Mouse (Mus musculus) kidney, embryonic 15.5 days (tissue): ENCODE measurements around the gene Kirrel3. TPM values are rescaled to one million over a fixed set of nuclear protein-coding genes. Genes with fewer than 3 reads are reported as not detected.

Source experiments
- ATAC-seq: fragments of 200-750 bp; cut with Nextera tagmentation; replicated peaks from 2 replicates; pipeline ENCODE4 v1.8.0; 2017; ENCODE audit warnings: moderate TSS enrichment; ENCODE audit not compliant: low FRiP score
- H3K27ac ChIP-seq: fragments of 300-500 bp; sonication (generic); 2 replicates; pipeline ENCODE4 v1.5.1; 2015; ENCODE audit warnings: mild to moderate bottlenecking, inconsistent platforms
- H3K27me3 ChIP-seq: fragments of 300-500 bp; sonication (generic); 2 replicates; pipeline ENCODE4 v1.6.1; 2015; ENCODE audit warnings: inconsistent platforms
- H3K36me3 ChIP-seq: fragments of 300-500 bp; sonication (generic); 2 replicates; pipeline ENCODE4 v1.6.1; 2015; ENCODE audit warnings: inconsistent platforms
- H3K4me1 ChIP-seq: fragments of 300-500 bp; sonication (generic); 2 replicates; pipeline ENCODE4 v1.6.1; 2015; ENCODE audit warnings: inconsistent platforms
- H3K4me2 ChIP-seq: fragments of 300-500 bp; sonication (generic); 2 replicates; pipeline ENCODE4 v1.6.1; 2015; ENCODE audit warnings: moderate library complexity, mild to moderate bottlenecking, inconsistent platforms
- H3K4me3 ChIP-seq: fragments of 300-500 bp; sonication (generic); replicated peaks from 2 replicates; pipeline ENCODE4 v1.5.1; 2015; ENCODE audit warnings: mild to moderate bottlenecking, inconsistent platforms
- H3K9ac ChIP-seq: fragments of 300-500 bp; sonication (generic); 2 replicates; pipeline ENCODE4 v1.6.1; 2015; ENCODE audit warnings: mild to moderate bottlenecking, inconsistent platforms
- H3K9me3 ChIP-seq: fragments of 300-500 bp; sonication (generic); replicated peaks from 2 replicates; pipeline ENCODE4 v1.6.1; 2016; ENCODE audit warnings: inconsistent platforms
- WGBS: fragments of 180-500 bp; shearing (Covaris S2); methylation state at CpG from one replicate; pipeline ENCODE4 v1.1.7; 2015; ENCODE audit warnings: mixed read lengths; 5-methylcytosine and 5-hydroxymethylcytosine counted together
- polyA plus RNA-seq: library from polyadenylated mRNA; unstranded; fragments of >200 nt; fragmentation: Nextera tagmentation; extraction: Ambion mirVana; gene quantifications from 2 replicates; pipeline ENCODE4 v1.2.1, GENCODE M21; 2015

Gene Kirrel3
- polyA plus RNA-seq, result 3.1 and 3.4 TPM in 2 replicates

- Histone ChIP-seq H3K27ac (no peak within 1 kb of the TSS), H3K4me1 (peaks cover 28% of the 10 kb centered on the region), H3K4me2 (peak within 1 kb of the TSS; percentile 93), H3K36me3 (no peaks in the 10 kb centered on the region), H3K9me3 (no peaks in the 10 kb centered on the region), H3K4me3 (peak within 1 kb of the TSS; percentile 56), H3K27me3 (peaks cover 68% of the 10 kb centered on the region), H3K9ac (peak within 1 kb of the TSS; percentile 39)
- ATAC-seq, result peak; percentile 79
- 1% methylated on average over 35 of the region's 35 CpGs for WGBS
Observed at GRCm38 (mm10) chr9:34485759-34486431, at the start of gene Kirrel3. Gene Kirrel3 (plus strand): TSS chr9:34485894.

DNA sequence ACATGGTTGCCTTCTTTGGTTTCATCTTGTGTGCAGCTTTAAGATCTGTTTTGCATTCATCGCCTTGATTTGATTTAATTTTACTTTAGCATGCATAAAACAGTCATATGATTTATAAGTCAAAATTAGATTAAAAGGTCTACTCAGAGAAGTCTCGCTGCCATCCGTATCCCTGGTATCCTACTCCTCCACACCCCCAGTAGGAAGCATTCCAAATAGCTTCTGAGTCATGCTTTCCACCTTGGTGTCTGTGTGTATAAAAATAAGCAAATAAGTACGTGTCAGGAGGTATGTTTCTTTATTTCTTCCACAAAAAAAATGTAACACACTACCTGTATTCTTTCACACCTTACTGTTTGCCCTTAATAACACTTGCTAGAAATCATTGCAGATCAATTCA, 45.0 kb upstream of the Kirrel3 start:
- Histone ChIP-seq H3K4me3 (no peak overlapping the region), H3K27ac (no peak overlapping the region), H3K36me3 (no peaks in the 10 kb centered on the region), H3K4me2 (no peak overlapping the region), H3K4me1 (no peaks in the 10 kb centered on the region), H3K9me3 (no peaks in the 10 kb centered on the region), H3K9ac (no peak overlapping the region), H3K27me3 (no peaks in the 10 kb centered on the region)
- no peak for ATAC-seq
- WGBS, result 70% methylated on average over 4 of the region's 4 CpGs

DNA sequence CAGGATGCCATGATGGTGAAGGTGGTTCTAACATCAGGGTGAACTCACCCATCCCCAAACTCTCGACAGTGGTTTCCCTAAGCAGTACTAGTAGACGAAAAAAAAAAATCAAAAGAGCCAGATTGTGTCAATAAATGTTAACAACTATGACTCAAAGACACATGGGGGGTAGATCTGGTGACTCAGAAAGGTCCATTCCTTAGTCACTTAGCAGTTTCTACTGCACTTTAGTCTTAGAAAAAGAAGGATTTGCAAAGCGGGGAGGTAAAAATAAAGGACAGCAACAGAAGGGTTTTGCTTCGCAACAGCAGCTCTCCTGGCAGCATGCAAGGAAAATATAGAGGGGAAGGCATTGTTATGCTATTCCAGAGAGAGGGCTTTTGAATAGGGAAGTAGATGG, 41.7 kb upstream of the Kirrel3 start:
- no peak overlapping the region for H3K4me2 ChIP-seq
- no peaks in the 10 kb centered on the region for H3K27me3 ChIP-seq
- ATAC-seq, result no peak
- no peak overlapping the region for H3K27ac ChIP-seq
- 71% methylated on average over 4 of the region's 4 CpGs for WGBS
- H3K9ac ChIP-seq, result no peak overlapping the region
- H3K4me1 ChIP-seq, result no peaks in the 10 kb centered on the region
- H3K36me3 ChIP-seq, result no peaks in the 10 kb centered on the region
- H3K4me3 ChIP-seq, result no peak overlapping the region
- no peaks in the 10 kb centered on the region for H3K9me3 ChIP-seq

GRCm38 (mm10) chr9:34446497-34447350, 39.0 kb upstream of the Kirrel3 start:
- Histone ChIP-seq H3K9ac (no peak overlapping the region), H3K4me3 (no peak overlapping the region), H3K4me1 (no peaks in the 10 kb centered on the region), H3K9me3 (no peaks in the 10 kb centered on the region), H3K36me3 (no peaks in the 10 kb centered on the region), H3K27me3 (no peaks in the 10 kb centered on the region), H3K4me2 (no peak overlapping the region), H3K27ac (no peak overlapping the region)
- WGBS, result 78% methylated on average over 15 of the region's 15 CpGs
- ATAC-seq, result no peak

DNA sequence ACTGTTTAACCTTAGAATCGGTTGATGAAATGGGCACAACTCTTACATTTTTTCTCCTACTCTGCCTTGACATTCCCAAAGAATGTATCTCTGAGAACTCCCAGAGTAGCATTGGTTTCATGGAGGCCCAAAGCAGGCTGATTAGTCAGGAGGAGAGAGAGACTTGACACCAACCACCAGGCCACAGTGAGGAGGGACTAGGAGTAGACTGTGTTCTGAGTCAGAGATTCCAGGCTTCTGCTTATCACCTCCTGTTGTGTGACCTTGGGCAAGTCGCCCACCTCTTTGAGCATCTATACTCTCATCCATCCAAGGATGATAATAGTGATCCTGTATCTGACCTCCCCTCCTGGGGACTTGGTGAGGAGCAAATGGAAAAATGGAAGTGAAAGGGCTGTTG, 38.0 kb upstream of the Kirrel3 start:
- ATAC-seq, result no peak

GRCm38 (mm10) chr9:34448467-34448866, 37.2 kb upstream of the Kirrel3 start:
- no peak overlapping the region for H3K4me2 ChIP-seq
- H3K36me3 ChIP-seq, result no peaks in the 10 kb centered on the region
- H3K27ac ChIP-seq, result no peak overlapping the region
- no peak overlapping the region for H3K4me3 ChIP-seq
- no peak for ATAC-seq
- H3K4me1 ChIP-seq, result no peaks in the 10 kb centered on the region
- no peaks in the 10 kb centered on the region for H3K27me3 ChIP-seq
- H3K9me3 ChIP-seq, result no peaks in the 10 kb centered on the region
- no peak overlapping the region for H3K9ac ChIP-seq
- 81% methylated on average over 4 of the region's 4 CpGs for WGBS

More for the DNA sequence above, 38.0 kb upstream of the Kirrel3 start:
- Histone ChIP-seq H3K36me3 (no peaks in the 10 kb centered on the region), H3K27ac (no peak overlapping the region), H3K9me3 (no peaks in the 10 kb centered on the region), H3K4me3 (no peak overlapping the region), H3K9ac (no peak overlapping the region), H3K27me3 (no peaks in the 10 kb centered on the region), H3K4me2 (no peak overlapping the region), H3K4me1 (no peaks in the 10 kb centered on the region)
- WGBS, result 92% methylated on average over 2 of the region's 2 CpGs

GRCm38 (mm10) chr9:34458189-34458588, 27.5 kb upstream of the Kirrel3 start:
- ATAC-seq, result no peak
- H3K4me3 ChIP-seq, result no peak overlapping the region
- H3K9me3 ChIP-seq, result no peaks in the 10 kb centered on the region
- 67% methylated on average over 5 of the region's 5 CpGs for WGBS
- H3K27ac ChIP-seq, result no peak overlapping the region
- no peaks in the 10 kb centered on the region for H3K36me3 ChIP-seq
- no peak overlapping the region for H3K4me2 ChIP-seq
- H3K4me1 ChIP-seq, result 0 out of 2 replicates have a peak, but pooled peaks cover 3% of the 10 kb centered on the region
- no peaks in the 10 kb centered on the region for H3K27me3 ChIP-seq
- H3K9ac ChIP-seq, result no peak overlapping the region

GRCm38 (mm10) chr9:34459968-34460367, 25.7 kb upstream of the Kirrel3 start:
- H3K4me2 ChIP-seq, result no peak overlapping the region

GRCm38 (mm10) chr9:34463666-34464065, 22.0 kb upstream of the Kirrel3 start:
- 52% methylated on average over 2 of the region's 2 CpGs for WGBS
- H3K4me2 ChIP-seq, result no peak overlapping the region

More at GRCm38 (mm10) chr9:34459968-34460367, 25.7 kb upstream of the Kirrel3 start:
- ATAC-seq, result no peak
- no peak overlapping the region for H3K9ac ChIP-seq
- no peaks in the 10 kb centered on the region for H3K36me3 ChIP-seq
- 0 out of 2 replicates have a peak, but pooled peaks cover 3% of the 10 kb centered on the region for H3K4me1 ChIP-seq
- H3K27me3 ChIP-seq, result no peaks in the 10 kb centered on the region
- no peak overlapping the region for H3K4me3 ChIP-seq
- no peak overlapping the region for H3K27ac ChIP-seq
- H3K9me3 ChIP-seq, result no peaks in the 10 kb centered on the region
- WGBS, result 64% methylated on average over 5 of the region's 5 CpGs

GRCm38 (mm10) chr9:34466058-34466457, 19.6 kb upstream of the Kirrel3 start:
- 0 out of 2 replicates have a peak, but pooled peaks cover 3% of the 10 kb centered on the region for H3K4me1 ChIP-seq
- H3K9ac ChIP-seq, result no peak overlapping the region
- ATAC-seq, result no peak
- H3K27ac ChIP-seq, result no peak overlapping the region
- no peaks in the 10 kb centered on the region for H3K36me3 ChIP-seq
- no peaks in the 10 kb centered on the region for H3K27me3 ChIP-seq
- H3K9me3 ChIP-seq, result no peaks in the 10 kb centered on the region
- no peak overlapping the region for H3K4me2 ChIP-seq
- 54% methylated on average over 3 of the region's 3 CpGs for WGBS
- no peak overlapping the region for H3K4me3 ChIP-seq

More at GRCm38 (mm10) chr9:34463666-34464065, 22.0 kb upstream of the Kirrel3 start:
- H3K9me3 ChIP-seq, result no peaks in the 10 kb centered on the region
- no peaks in the 10 kb centered on the region for H3K27me3 ChIP-seq
- H3K4me1 ChIP-seq, result 0 out of 2 replicates have a peak, but pooled peaks cover 3% of the 10 kb centered on the region
- H3K4me3 ChIP-seq, result no peak overlapping the region
- no peak for ATAC-seq
- no peak overlapping the region for H3K27ac ChIP-seq
- no peaks in the 10 kb centered on the region for H3K36me3 ChIP-seq
- H3K9ac ChIP-seq, result no peak overlapping the region

GRCm38 (mm10) chr9:34469180-34469579, 16.5 kb upstream of the Kirrel3 start:
- Histone ChIP-seq H3K4me3 (no peak overlapping the region), H3K36me3 (no peaks in the 10 kb centered on the region), H3K9me3 (no peaks in the 10 kb centered on the region), H3K27me3 (no peaks in the 10 kb centered on the region), H3K4me1 (no peaks in the 10 kb centered on the region), H3K9ac (no peak overlapping the region), H3K27ac (no peak overlapping the region), H3K4me2 (no peak overlapping the region)
- no peak for ATAC-seq
- WGBS, result 89% methylated on average over 3 of the region's 3 CpGs

GRCm38 (mm10) chr9:34476206-34476605, 9.5 kb upstream of the Kirrel3 start:
- H3K27ac ChIP-seq, result no peak overlapping the region
- H3K4me2 ChIP-seq, result no peak overlapping the region
- H3K27me3 ChIP-seq, result no peaks in the 10 kb centered on the region
- H3K4me1 ChIP-seq, result no peaks in the 10 kb centered on the region
- H3K36me3 ChIP-seq, result no peaks in the 10 kb centered on the region
- H3K9ac ChIP-seq, result no peak overlapping the region
- no peak overlapping the region for H3K4me3 ChIP-seq
- no peak for ATAC-seq
- 21% methylated on average over 5 of the region's 5 CpGs for WGBS
- no peaks in the 10 kb centered on the region for H3K9me3 ChIP-seq
